Comparison of ENCODE assay signal across 13 mouse cellular contexts in the genomic region with DNA sequence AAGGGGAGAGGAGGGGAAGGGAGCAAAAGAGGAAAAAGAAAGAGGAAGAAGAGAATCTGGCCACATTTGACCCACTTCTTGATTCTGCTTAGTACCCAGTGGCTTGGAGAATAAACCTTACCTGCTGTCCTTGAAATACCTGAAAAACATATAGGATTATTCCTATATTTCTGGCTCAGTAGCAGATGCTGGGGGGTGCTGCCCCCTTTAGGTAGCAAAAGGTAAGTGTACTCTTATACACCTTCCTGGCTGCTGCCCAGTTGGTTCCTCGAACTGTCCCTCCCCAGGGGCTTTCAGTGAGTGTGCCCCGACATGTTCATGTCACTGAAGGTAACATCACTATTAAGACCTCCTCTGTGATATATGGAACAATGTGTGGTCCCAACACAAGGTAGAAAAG.
DNase-seq lines count a peak whose midpoint lies in the region; ATAC-seq and TF ChIP-seq lines count a peak whose summit lies in the region.
"Had no signal": no experiment of that assay in that cellular context is flagged by ENCODE, and none has a peak within 500 bp of the region (broad histone marks: within the 10 kb centered on the region; RNA-seq: fewer than 3 reads in every experiment).

No protein-coding gene starts in this region.

- H3K27ac ChIP-seq in heart, adult 2 months: no peak overlapping the region
- no peak overlapping the region for H3K27ac ChIP-seq in heart, embryonic 12.5 days (ENCODE audit: poor library complexity, severe bottlenecking)
- H3K27ac ChIP-seq in lung, embryonic 14.5 days (ENCODE audit: low read depth): no peak overlapping the region
- H3K27ac ChIP-seq in midbrain, embryonic 14.5 days (replicated peaks; ENCODE audit: low read depth, low read length): peak overlapping the region; percentile 78
- H3K27ac ChIP-seq: embryonic facial prominence, embryonic 12.5 days; heart, embryonic 13.5 days had no signal

- TF ChIP-seq CTCF in heart, adult 2 months (IDR thresholded peaks at IDR 0.05): peak; percentile 44
- TF ChIP-seq CTCF in lung, embryonic 14.5 days (IDR thresholded peaks at IDR 0.05; ENCODE audit: low read depth): 0 out of 2 replicates have a peak, but pooled peaks have one; percentile 5
- peak; percentile 10; the same call in 1 of the 2 replicates for TF ChIP-seq CTCF in brain, embryonic 14.5 days (IDR thresholded peaks at IDR 0.05; ENCODE audit: borderline replicate concordance, extremely low read depth, insufficient read depth, insufficient read length)

- H3K4me1 ChIP-seq in heart, adult 2 months (ENCODE audit: control insufficient read depth, insufficient read depth, low read length): no peaks in the 10 kb centered on the region
- H3K4me1 ChIP-seq in heart, embryonic 12.5 days (replicated peaks): no peaks in the 10 kb centered on the region
- no peaks in the 10 kb centered on the region for H3K4me1 ChIP-seq in lung, embryonic 14.5 days (ENCODE audit: insufficient read depth)
- H3K4me1 ChIP-seq in midbrain, embryonic 14.5 days (ENCODE audit: control insufficient read depth, insufficient read depth, low read length): peaks cover 14% of the 10 kb centered on the region
- H3K4me1 ChIP-seq: heart, embryonic 13.5 days had no signal

- no peak for TF ChIP-seq POLR2A in heart, adult 2 months (IDR thresholded peaks at IDR 0.05; ENCODE audit: insufficient read depth, low read depth, low read length)
- TF ChIP-seq POLR2A in brain, embryonic 14.5 days (IDR thresholded peaks at IDR 0.05; ENCODE audit: borderline replicate concordance, extremely low read depth, insufficient read depth, insufficient read length, poor library complexity, severe bottlenecking): no peak

- intact Hi-C loops in heart, adult 2 months (cut with DNase I): no loop called here

- no peak for ATAC-seq in heart, embryonic 12.5 days (ENCODE audit: insufficient number of reproducible peaks, low FRiP score)
- no peak for ATAC-seq in lung, embryonic 14.5 days (ENCODE audit: insufficient read depth)
- no peak for ATAC-seq in midbrain, embryonic 14.5 days (ENCODE audit: low FRiP score, low TSS enrichment)

- no peaks in the 10 kb centered on the region for H3K79me2 ChIP-seq in heart, adult 2 months (replicated peaks; ENCODE audit: control insufficient read depth, insufficient read depth, low read length)

- no peak overlapping the region for H3K4me3 ChIP-seq in heart, adult 2 months
- H3K4me3 ChIP-seq in heart, embryonic 12.5 days: no peak overlapping the region
- H3K4me3 ChIP-seq in lung, embryonic 14.5 days (ENCODE audit: low read depth, low read length): no peak overlapping the region
- no peak overlapping the region for H3K4me3 ChIP-seq in midbrain, embryonic 14.5 days (replicated peaks; ENCODE audit: low read depth, low read length)
- H3K4me3 ChIP-seq: embryonic facial prominence, embryonic 12.5 days; heart, embryonic 13.5 days had no signal

- DNase-seq in heart, adult 2 months: no peak
- DNase-seq in lung, embryonic 14.5 days: no peak
- DNase-seq in lung, postnatal 14 days: no peak
- no peak for DNase-seq in brain, embryonic 14.5 days (ENCODE audit: low read depth)
- no peak for DNase-seq in midbrain, embryonic 14.5 days
- DNase-seq in urinary bladder, postnatal 14 days (ENCODE audit: low spot score): no peak
- no peak for DNase-seq in retina, postnatal 1 day
- DNase-seq: adrenal gland, adult 2 months; lung, adult 18-20 months; right cerebral cortex, postnatal 25 days had no signal

- WGBS in heart, adult 2 months: 61% methylated on average over 2 of the region's 2 CpGs
- 57% methylated on average over 2 of the region's 2 CpGs for WGBS in heart, embryonic 12.5 days
- 59% methylated on average over 2 of the region's 2 CpGs for WGBS in lung, embryonic 14.5 days
- 42% methylated on average over 2 of the region's 2 CpGs for WGBS in midbrain, embryonic 14.5 days

- H3K36me3 ChIP-seq in heart, adult 2 months (ENCODE audit: control insufficient read depth, insufficient read depth, low read length): no peaks in the 10 kb centered on the region
- no peaks in the 10 kb centered on the region for H3K36me3 ChIP-seq in heart, embryonic 12.5 days
- no peaks in the 10 kb centered on the region for H3K36me3 ChIP-seq in lung, embryonic 14.5 days (ENCODE audit: insufficient read depth)
- H3K36me3 ChIP-seq in midbrain, embryonic 14.5 days (ENCODE audit: control insufficient read depth, insufficient read depth, low read length): no peaks in the 10 kb centered on the region
- H3K36me3 ChIP-seq: embryonic facial prominence, embryonic 12.5 days; heart, embryonic 13.5 days had no signal

- no peaks in the 10 kb centered on the region; the same call in 1 of the 2 replicates for H3K9me3 ChIP-seq in heart, embryonic 12.5 days (replicated peaks)
- no peaks in the 10 kb centered on the region for H3K9me3 ChIP-seq in lung, embryonic 14.5 days (ENCODE audit: low read depth, low read length)
- no peaks in the 10 kb centered on the region for H3K9me3 ChIP-seq in midbrain, embryonic 14.5 days (ENCODE audit: control insufficient read depth, low read length)
- H3K9me3 ChIP-seq: embryonic facial prominence, embryonic 12.5 days; heart, embryonic 13.5 days had no signal

- TF ChIP-seq EP300 in heart, adult 2 months (IDR thresholded peaks at IDR 0.05; ENCODE audit: insufficient read depth, low read depth, low read length): no peak

- H3K27me3 ChIP-seq in heart, adult 2 months (ENCODE audit: control insufficient read depth, insufficient read depth, low read length): no peaks in the 10 kb centered on the region
- H3K27me3 ChIP-seq in heart, embryonic 12.5 days (replicated peaks): no peaks in the 10 kb centered on the region
- no peaks in the 10 kb centered on the region for H3K27me3 ChIP-seq in lung, embryonic 14.5 days (ENCODE audit: insufficient read depth, low read length)
- no peaks in the 10 kb centered on the region for H3K27me3 ChIP-seq in midbrain, embryonic 14.5 days (ENCODE audit: control insufficient read depth, insufficient read depth, low read length)
- H3K27me3 ChIP-seq: embryonic facial prominence, embryonic 12.5 days; heart, embryonic 13.5 days had no signal

- H3K4me2 ChIP-seq in heart, embryonic 12.5 days: no peak overlapping the region
- no peak overlapping the region for H3K4me2 ChIP-seq in lung, embryonic 14.5 days
- H3K4me2 ChIP-seq in midbrain, embryonic 14.5 days (ENCODE audit: low read length): no peak overlapping the region
- H3K4me2 ChIP-seq: embryonic facial prominence, embryonic 12.5 days; heart, embryonic 13.5 days had no signal

- no peak overlapping the region for H3K9ac ChIP-seq in heart, adult 2 months (ENCODE audit: low read depth, low read length)
- no peak overlapping the region for H3K9ac ChIP-seq in heart, embryonic 12.5 days
- no peak overlapping the region for H3K9ac ChIP-seq in lung, embryonic 14.5 days
- no peak overlapping the region for H3K9ac ChIP-seq in midbrain, embryonic 14.5 days (replicated peaks; ENCODE audit: low read length)
- H3K9ac ChIP-seq: embryonic facial prominence, embryonic 12.5 days; heart, embryonic 13.5 days had no signal
